Mouse (Mus musculus): ENCODE results near the gene Med22. TPM values are rescaled to one million over a fixed set of nuclear protein-coding genes. Genes with fewer than 3 reads are reported as not detected.

Gene Med22
- 44.1 and 47.4 TPM in 2 replicates for polyA plus RNA-seq (2012; rRNA removed)

DNA sequence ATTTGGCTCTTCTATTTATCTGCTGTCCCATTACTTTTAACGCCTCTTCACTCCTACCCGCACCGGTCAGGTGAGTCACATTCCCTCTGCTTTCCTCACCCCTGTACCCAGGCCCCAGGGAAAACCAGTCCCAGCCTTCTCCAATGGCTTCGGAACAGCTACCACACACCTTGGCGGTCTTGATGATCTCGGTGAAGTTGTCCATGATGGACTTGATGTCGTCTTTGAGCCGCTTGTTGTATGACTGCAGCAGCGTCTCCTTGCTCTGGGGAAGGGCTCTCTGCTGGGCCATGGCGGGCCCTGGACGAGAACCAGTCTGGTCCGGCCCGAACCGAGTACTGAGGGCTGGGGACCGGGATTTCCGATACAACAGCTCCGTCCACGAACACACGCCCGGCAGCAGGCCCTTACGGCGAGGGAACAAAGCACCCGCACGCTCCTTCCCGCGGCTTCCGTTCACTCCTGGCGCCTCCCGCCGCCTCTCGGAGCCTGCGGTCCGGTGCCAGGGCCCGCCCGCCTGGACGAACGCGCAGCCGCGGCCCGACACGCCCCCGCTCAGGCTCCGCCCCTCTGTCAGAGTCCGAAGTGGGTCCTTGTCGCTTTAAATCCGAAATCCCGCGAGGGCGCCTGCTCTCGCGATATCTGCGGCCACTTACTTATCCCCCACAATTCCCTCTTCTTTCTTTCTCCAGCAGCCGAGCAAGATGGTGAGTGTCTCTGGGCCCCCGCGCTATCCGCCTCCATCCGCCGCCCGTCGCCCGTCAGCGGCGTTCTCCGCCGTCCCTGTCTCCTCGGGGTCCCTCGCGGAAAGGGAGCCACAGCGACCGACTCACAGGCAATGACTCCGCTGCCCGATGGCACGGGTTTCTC is at the start of gene Med22, which contains the start of gene Rpl7a:
TSS of gene Med22 (minus strand) at position 554 of the 870 bp plus-strand sequence.
TSS of gene Rpl7a (plus strand) at position 641 of the 870 bp plus-strand sequence.
- Histone ChIP-seq H3K27ac (ENCODE audit: insufficient read depth, low read length) (peak within 1 kb of the TSS; percentile 78), H3K4me3 (ENCODE audit: insufficient read depth, low read length) (peak within 1 kb of the TSS; percentile 88), H3K4me1 (ENCODE audit: control insufficient read depth, insufficient read depth, low read length) (peaks cover 4% of the 10 kb centered on the region; the same call in 1 of the 2 replicates)
- TF ChIP-seq POLR2A (IDR thresholded peaks at IDR 0.05; ENCODE audit: extremely low read depth, insufficient read depth, low read length) (peak; percentile 96), CTCF (IDR thresholded peaks at IDR 0.05; ENCODE audit: extremely low read depth, insufficient read depth, low read length) (no peak)

DNA sequence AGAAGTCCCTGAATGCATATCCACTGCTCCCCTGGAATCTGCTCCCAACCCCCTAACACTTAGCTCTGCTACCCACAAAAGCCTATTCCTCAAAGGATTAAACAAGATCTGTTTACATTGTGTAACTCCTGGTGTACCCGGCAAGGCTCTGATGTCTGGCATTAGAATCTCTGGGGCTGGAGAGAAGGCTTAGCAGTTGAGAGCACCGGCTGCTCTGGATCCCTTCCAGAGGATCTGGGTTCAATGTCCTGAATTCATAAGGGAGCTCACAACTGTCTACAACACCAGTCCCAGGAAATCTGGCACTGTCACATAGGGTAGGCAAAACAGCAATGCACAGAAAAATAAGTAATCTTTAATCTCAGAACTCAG is 47.0 kb upstream of the Med22 start:
- TF ChIP-seq CTCF (IDR thresholded peaks at IDR 0.05; ENCODE audit: extremely low read depth, insufficient read depth, low read length) (no peak), POLR2A (IDR thresholded peaks at IDR 0.05; ENCODE audit: extremely low read depth, insufficient read depth, low read length) (no peak)
- H3K4me3 ChIP-seq (ENCODE audit: insufficient read depth, low read length) = no peak overlapping the region
- H3K4me1 ChIP-seq (ENCODE audit: control insufficient read depth, insufficient read depth, low read length) = peaks cover 7% of the 10 kb centered on the region; the same call in 1 of the 2 replicates
- no peak overlapping the region for H3K27ac ChIP-seq (ENCODE audit: insufficient read depth, low read length)

DNA sequence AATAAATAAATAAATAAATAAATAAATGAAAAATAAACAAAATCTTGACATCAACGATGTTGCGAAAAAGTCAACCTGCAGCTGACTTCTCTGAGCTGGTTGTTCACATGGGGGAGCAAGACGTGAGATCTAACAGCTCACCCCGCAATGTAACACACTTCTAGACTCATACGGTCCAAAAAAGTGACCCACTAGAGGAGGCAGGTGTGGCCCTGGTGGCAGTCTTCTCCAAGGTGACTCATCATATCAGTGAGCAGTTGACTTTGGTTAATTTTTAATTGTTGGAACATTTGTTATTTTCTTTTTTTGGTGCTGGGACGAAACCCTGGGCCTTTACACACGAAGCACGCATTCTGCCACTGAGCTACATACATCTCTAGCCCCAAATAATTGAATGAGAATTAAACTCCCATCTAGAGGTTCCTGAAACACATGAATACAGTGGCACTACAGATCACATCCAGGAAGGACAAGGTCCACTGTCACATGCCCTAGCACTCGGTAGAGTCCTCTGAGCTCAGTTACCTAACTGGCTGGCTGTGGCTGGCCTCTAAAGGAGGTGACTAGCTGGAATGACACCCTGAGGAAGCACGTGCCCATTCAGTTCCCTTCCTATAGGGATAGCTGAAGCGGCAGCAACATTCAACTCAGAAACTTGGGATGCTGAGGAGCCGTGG is 46.5 kb upstream of the Med22 start:
- no peak for TF ChIP-seq CTCF (IDR thresholded peaks at IDR 0.05; ENCODE audit: extremely low read depth, insufficient read depth, low read length)
- TF ChIP-seq POLR2A (IDR thresholded peaks at IDR 0.05; ENCODE audit: extremely low read depth, insufficient read depth, low read length) = no peak
- Histone ChIP-seq H3K4me1 (ENCODE audit: control insufficient read depth, insufficient read depth, low read length) (peaks cover 6% of the 10 kb centered on the region; the same call in 1 of the 2 replicates), H3K27ac (ENCODE audit: insufficient read depth, low read length) (no peak overlapping the region), H3K4me3 (ENCODE audit: insufficient read depth, low read length) (no peak overlapping the region)

GRCm38 (mm10) chr2:26954735-26955395 is 44.4 kb upstream of the Med22 start:
- Histone ChIP-seq H3K4me3 (ENCODE audit: insufficient read depth, low read length) (no peak overlapping the region), H3K27ac (ENCODE audit: insufficient read depth, low read length) (no peak overlapping the region), H3K4me1 (ENCODE audit: control insufficient read depth, insufficient read depth, low read length) (no peaks in the 10 kb centered on the region)
- TF ChIP-seq CTCF (IDR thresholded peaks at IDR 0.05; ENCODE audit: extremely low read depth, insufficient read depth, low read length) (no peak), POLR2A (IDR thresholded peaks at IDR 0.05; ENCODE audit: extremely low read depth, insufficient read depth, low read length) (no peak)

DNA sequence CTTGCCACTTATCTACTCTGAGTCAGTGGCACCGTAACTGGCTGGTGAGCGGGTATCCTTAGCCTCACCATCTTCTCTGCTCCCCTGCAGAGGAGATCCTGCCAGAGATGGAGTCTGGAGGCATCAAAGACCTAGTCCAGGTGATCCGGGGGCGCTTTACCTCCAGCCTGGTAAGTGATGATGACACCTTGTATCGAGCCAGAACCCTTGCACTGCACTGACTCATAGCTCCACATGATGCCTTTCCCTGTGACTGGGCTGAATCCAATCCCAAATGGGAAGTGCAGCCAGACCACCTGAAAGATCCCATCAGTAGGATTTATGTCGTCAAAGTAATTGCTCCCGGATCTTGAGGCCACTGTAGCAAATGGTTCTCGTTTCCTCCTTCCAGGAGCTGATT is 42.4 kb upstream of the Med22 start:
- TF ChIP-seq CTCF (IDR thresholded peaks at IDR 0.05; ENCODE audit: extremely low read depth, insufficient read depth, low read length) (no peak), POLR2A (IDR thresholded peaks at IDR 0.05; ENCODE audit: extremely low read depth, insufficient read depth, low read length) (no peak)

GRCm38 (mm10) chr2:26952193-26952592 is 41.7 kb upstream of the Med22 start:
- no peak overlapping the region for H3K4me3 ChIP-seq (ENCODE audit: insufficient read depth, low read length)
- TF ChIP-seq POLR2A (IDR thresholded peaks at IDR 0.05; ENCODE audit: extremely low read depth, insufficient read depth, low read length) = no peak
- TF ChIP-seq CTCF (IDR thresholded peaks at IDR 0.05; ENCODE audit: extremely low read depth, insufficient read depth, low read length) = no peak
- H3K27ac ChIP-seq (ENCODE audit: insufficient read depth, low read length) = no peak overlapping the region
- H3K4me1 ChIP-seq (ENCODE audit: control insufficient read depth, insufficient read depth, low read length) = no peaks in the 10 kb centered on the region

More for the DNA sequence above, 42.4 kb upstream of the Med22 start:
- Histone ChIP-seq H3K27ac (ENCODE audit: insufficient read depth, low read length) (no peak overlapping the region), H3K4me1 (ENCODE audit: control insufficient read depth, insufficient read depth, low read length) (no peaks in the 10 kb centered on the region), H3K4me3 (ENCODE audit: insufficient read depth, low read length) (no peak overlapping the region)

GRCm38 (mm10) chr2:26951346-26951905 is 40.9 kb upstream of the Med22 start:
- Histone ChIP-seq H3K27ac (ENCODE audit: insufficient read depth, low read length) (no peak overlapping the region), H3K4me3 (ENCODE audit: insufficient read depth, low read length) (no peak overlapping the region), H3K4me1 (ENCODE audit: control insufficient read depth, insufficient read depth, low read length) (no peaks in the 10 kb centered on the region)
- TF ChIP-seq POLR2A (IDR thresholded peaks at IDR 0.05; ENCODE audit: extremely low read depth, insufficient read depth, low read length) (no peak), CTCF (IDR thresholded peaks at IDR 0.05; ENCODE audit: extremely low read depth, insufficient read depth, low read length) (no peak)

- TF ChIP-seq POLR2A (IDR thresholded peaks at IDR 0.05; ENCODE audit: extremely low read depth, insufficient read depth, low read length) = no peak
- Histone ChIP-seq H3K27ac (ENCODE audit: insufficient read depth, low read length) (no peak overlapping the region), H3K4me3 (ENCODE audit: insufficient read depth, low read length) (no peak overlapping the region), H3K4me1 (ENCODE audit: control insufficient read depth, insufficient read depth, low read length) (no peaks in the 10 kb centered on the region)
These were observed 39.9 kb upstream of the Med22 start for GRCm38 (mm10) chr2:26950411-26950810.

- Histone ChIP-seq H3K4me1 (ENCODE audit: control insufficient read depth, insufficient read depth, low read length) (no peaks in the 10 kb centered on the region), H3K4me3 (ENCODE audit: insufficient read depth, low read length) (no peak overlapping the region), H3K27ac (ENCODE audit: insufficient read depth, low read length) (no peak overlapping the region)
- TF ChIP-seq CTCF (IDR thresholded peaks at IDR 0.05; ENCODE audit: extremely low read depth, insufficient read depth, low read length) = no peak
- TF ChIP-seq POLR2A (IDR thresholded peaks at IDR 0.05; ENCODE audit: extremely low read depth, insufficient read depth, low read length) = no peak
These were observed 32.8 kb upstream of the Med22 start for GRCm38 (mm10) chr2:26943253-26943652.

Data from cortical plate, adult 2 months (tissue).